Mouse (Mus musculus) cerebellum, adult 9-11 months (tissue): ENCODE measurements around the gene Ap3m1.

Source experiments
- DNase-seq: peaks from one replicate; pipeline ENCODE4 v3.0.0; 2022

The Ap3m1 gene

GRCm38 (mm10) chr14:21069594-21069993 lies 17.3 kb upstream of the Ap3m1 start:
- DNase-seq, result no peak

GRCm38 (mm10) chr14:21065490-21066162 lies 13.3 kb upstream of the Ap3m1 start:
- DNase-seq, result no peak

GRCm38 (mm10) chr14:21064321-21064720 lies 12.0 kb upstream of the Ap3m1 start:
- DNase-seq, result no peak

DNA sequence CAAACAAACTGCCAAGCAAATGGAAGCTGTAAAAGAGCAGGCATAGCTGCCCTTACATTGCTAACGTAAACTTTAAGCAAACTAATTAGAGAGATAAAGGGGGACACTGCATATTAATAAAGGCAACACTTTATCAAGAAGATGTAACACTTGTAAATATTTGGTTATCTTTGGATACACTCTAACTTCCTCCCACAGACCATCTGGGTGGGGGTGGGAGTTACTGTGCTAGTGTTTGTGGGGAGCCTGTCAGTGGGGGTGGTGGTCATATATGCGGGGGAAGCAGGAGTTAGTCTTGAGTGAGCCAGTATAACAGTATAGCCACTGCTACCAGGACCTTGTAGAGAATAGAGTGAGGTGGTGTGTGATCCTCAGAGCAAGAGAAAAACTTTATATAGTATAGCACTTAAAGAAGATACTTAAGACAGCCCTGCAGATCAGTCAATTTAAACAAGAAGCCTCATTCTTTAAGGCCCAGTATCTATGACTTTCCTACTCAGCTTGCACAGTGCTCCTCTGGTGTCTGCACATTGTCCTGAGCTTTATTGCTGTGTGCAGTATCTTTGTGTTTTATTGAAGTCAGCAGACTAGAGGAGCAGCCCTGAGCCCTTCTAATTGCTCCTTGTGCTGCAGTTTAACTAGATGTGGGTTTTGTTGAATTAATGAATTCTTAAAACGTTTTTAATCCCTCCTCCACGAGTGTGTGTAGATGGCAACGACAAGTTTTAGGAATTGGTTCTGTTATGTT lies 10.6 kb upstream of the Ap3m1 start:
- DNase-seq, result no peak

- no peak for DNase-seq
Observed at GRCm38 (mm10) chr14:21058972-21059371, 6.7 kb upstream of the Ap3m1 start.

GRCm38 (mm10) chr14:21053586-21053985 lies 1.3 kb upstream of the Ap3m1 start:
- peak; percentile 43 for DNase-seq

GRCm38 (mm10) chr14:21053151-21053550 lies 843 bp upstream of the Ap3m1 start:
- no peak for DNase-seq

- DNase-seq, result peak; percentile 88
Observed at GRCm38 (mm10) chr14:21052781-21053130, 448 bp upstream of the Ap3m1 start.

- no peak for DNase-seq
Observed at GRCm38 (mm10) chr14:21051380-21052111, 762 bp downstream of the Ap3m1 start.

DNA sequence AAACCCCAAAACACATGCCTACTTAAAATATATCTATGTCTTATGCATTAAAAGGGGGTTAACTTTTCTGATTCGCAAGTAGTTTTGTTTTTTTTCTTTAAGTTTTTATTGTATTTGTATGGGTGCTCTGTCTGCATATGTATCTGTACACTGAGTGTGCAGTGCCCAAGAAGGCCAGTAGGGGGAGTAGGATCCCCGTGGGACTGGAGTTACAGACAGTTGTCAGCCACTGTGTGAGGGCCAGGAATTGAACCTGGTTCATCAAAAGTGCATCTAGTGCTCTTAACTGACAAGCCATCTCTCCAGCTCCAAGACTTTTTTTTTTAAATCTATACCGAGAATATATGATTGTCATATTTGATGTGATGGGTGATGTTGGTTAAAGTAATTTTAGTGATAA lies 1.6 kb downstream of the Ap3m1 start:
- peak; percentile 30 for DNase-seq

- DNase-seq, result no peak
Observed at GRCm38 (mm10) chr14:21048879-21049278, 3.4 kb downstream of the Ap3m1 start.

- DNase-seq, result no peak
Observed at GRCm38 (mm10) chr14:21047840-21048239, 4.5 kb downstream of the Ap3m1 start.

DNA sequence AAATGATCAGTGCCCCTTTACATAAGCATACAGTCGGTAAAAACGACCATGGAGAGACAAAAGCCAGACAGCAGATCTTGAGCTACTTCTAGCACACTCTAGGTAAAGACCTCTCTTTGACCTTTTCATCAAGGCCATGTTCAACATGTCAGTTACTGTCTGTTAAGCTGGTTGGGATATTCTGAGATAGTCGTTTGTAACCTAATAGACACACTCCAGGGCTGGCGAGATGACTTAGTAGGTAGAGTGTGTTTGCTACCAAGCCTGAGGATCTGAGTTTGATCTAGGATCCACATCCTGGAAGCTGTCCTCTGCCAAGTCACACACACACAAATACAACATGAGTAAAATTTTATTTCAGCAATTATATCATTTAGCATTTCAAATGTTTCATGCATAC lies 12.7 kb downstream of the Ap3m1 start:
- DNase-seq, result no peak

GRCm38 (mm10) chr14:21039077-21039476 lies 13.2 kb downstream of the Ap3m1 start:
- DNase-seq, result no peak

DNA sequence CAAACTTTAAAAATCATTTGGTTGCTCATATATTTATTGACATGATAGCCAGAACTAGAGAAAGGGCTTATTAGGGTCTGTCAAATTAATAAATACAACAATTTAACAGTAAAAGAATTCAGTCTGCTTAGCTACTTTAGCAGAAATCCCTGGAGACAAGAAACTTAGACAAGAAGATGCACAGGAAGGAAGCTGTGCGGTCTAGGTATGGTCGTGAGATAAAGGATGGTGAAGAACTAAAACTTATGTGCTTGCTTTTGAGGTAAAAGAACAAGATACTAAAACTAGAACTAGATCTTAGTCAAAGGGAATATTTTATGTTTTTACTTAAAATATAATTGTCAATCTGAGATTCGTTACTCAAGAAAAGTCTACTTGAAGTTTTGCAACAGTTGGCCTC lies 17.5 kb downstream of the Ap3m1 start:
- no peak for DNase-seq

GRCm38 (mm10) chr14:21034271-21034670 lies 18.0 kb downstream of the Ap3m1 start:
- DNase-seq, result no peak

DNA sequence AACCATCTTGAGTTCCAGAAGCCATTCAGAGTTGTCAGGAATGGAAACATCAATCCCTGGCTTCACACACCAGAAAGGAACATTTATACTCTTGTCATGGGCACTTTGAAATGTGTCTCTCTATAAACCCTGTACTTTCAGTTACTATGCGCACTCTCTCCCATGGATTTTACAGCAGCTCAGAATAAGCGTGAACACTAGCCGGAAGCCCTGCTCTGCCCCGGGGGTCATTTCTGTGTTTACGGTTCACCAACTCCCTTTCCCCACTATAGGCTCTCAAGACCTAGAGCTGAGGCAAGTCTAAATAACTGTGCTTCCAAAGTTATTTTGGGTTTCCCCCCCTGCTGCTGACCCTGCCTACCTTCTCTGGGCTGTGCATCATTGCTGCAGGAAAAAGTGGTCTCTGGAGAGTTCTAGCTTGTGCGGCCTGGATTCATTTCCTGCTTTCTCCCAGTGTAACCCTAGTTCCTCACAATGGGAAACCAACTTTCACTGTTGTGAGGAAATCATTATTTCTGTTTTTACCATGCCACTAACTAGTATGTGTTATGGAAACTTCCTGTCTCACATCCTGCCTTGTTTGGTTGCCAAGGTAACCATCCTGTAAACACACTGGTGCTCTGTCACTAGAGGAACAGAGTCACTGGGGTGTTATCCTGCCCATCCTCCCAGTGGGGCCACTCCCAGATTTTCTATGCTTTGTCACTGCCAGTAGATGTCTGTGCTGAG lies 20.4 kb downstream of the Ap3m1 start:
- no peak for DNase-seq

- DNase-seq, result no peak
Observed at GRCm38 (mm10) chr14:21029025-21029659, 23.2 kb downstream of the Ap3m1 start.

DNA sequence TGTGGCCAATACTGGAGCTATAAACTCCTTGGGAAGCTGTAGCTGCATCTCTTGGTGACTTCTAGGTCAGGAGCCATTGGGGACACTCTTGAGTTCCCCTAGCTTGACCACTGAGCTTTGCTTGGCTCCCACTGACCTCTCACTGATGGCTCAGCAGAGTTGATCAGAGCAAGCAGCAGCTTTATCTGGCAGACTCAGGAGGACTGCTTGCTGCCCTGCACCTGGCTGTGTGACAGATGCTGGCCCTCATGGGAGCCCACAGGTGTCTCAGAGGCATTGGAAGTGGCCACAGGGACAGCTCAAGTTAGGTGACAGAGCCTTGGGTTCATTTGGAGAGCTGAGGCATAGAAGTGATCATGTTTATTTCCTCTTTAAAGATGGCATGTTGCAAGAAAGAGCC lies 24.8 kb downstream of the Ap3m1 start:
- no peak for DNase-seq

DNA sequence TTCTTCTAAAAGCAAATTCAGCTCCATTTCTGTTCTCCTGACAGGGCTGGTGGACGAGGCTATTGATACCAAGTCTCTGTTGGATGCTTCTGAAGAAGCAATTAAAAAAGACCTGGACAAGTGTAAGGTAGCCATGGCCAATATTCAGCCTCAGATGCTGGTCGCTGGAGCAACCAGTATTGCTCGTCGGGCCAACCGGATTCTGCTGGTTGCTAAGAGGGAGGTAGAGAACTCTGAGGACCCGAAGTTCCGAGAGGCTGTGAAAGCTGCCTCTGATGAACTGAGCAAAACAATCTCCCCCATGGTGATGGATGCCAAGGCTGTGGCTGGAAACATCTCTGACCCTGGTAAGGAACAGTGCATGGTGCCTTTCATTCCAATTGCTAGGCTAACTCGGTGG lies 31.9 kb downstream of the Ap3m1 start:
- DNase-seq, result peak; percentile 30

DNA sequence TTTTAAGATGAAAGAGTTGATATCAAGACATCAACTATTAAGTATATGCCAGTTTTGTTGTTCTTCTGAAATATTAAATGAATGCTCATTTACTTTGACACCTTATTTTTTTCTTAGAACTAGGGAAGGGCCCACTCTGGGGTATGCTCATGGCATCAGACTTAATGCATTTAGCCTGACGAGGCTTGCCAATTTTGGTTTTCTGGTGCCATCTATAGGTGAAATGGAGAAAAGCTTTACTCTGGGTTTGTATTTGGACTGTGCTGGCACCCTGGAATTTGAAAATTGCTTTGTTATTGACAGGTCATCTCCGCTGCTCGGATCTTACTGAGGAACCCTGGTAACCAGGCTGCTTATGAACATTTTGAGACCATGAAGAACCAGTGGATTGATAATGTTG lies 33.3 kb downstream of the Ap3m1 start:
- DNase-seq, result peak; percentile 10

DNA sequence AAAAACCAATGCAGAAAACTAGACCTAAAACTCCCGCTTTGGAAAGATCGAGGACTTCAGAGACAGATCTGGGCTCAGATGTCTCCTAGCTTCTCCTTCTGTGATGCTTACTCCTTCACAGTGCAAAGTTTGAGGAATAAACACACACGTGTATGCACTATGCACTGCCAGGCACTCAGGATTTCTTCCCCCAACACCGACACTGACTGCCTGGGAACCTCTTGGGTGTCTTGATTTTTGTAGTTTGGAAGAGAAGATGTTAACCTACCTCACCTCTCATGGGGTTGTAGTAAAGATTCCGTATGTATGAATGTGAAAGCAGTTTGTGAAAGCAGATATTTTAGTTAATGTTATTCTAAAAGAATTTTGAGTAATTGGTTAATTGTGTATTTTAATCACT lies 34.4 kb downstream of the Ap3m1 start:
- DNase-seq, result no peak

DNA sequence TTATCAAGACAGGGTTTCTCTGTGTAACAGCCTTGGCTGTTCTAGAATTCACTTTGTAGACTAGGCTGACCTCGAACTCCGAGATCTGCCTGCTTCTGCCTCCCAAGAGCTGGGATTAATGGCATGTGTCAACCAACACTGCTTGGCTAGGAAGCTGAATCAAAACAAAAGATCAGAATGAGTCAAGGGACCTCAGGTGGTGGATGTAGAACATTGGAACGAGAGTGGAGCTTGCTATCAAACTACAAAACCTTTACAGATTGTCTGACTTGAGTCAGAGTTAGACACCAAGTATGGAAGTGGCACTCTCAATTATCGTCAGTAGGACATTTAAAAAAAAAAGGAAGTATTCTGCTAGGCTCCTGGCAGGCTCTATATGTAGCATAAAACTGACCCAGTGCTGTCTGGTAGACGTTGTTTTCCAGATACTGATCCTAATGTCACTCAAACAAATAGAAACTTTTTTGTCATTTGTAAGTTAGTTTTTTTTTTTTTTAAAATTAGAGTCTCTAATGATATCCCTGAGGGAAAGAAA lies 38.4 kb downstream of the Ap3m1 start:
- DNase-seq, result no peak
